Mouse (Mus musculus) MEL (cell line): Measurements from ENCODE around the gene Rnf114.

ENCODE experiments used
- CTCF ChIP-seq, 3 experiments: IDR thresholded peaks in 2 of 3; conservative IDR thresholded peaks in 1 of 3; 2 replicates each; pipeline ENCODE4 v1.5.1; 2011 to 2012; ENCODE audit warnings: low read length in 3 of 3, low read depth in 2 of 3, mild to moderate bottlenecking in 2 of 3, improper control_type of control experiment in 1 of 3, inconsistent platforms in 1 of 3, mixed read lengths in 1 of 3, moderate library complexity in 1 of 3; ENCODE audit not compliant: control insufficient read depth in 1 of 3, insufficient read depth in 1 of 3, poor library complexity in 1 of 3, severe bottlenecking in 1 of 3
- EP300 ChIP-seq, 2 experiments: IDR thresholded peaks; 2 replicates each; pipeline ENCODE4 v1.6.1; 2011; ENCODE audit warnings: improper control_type of control experiment in 2 of 2, low read length in 2 of 2, low read depth in 1 of 2, mild to moderate bottlenecking in 1 of 2
- JUND ChIP-seq: IDR thresholded peaks from 2 replicates; pipeline ENCODE4 v1.6.1; 2011; ENCODE audit warnings: low read depth, mild to moderate bottlenecking, improper control_type of control experiment, low read length
- KAT2A ChIP-seq: conservative IDR thresholded peaks from 2 replicates; pipeline ENCODE4 v1.6.1; 2012; ENCODE audit warnings: low read depth, low read length, improper control_type of control experiment, inconsistent platforms
- MAX ChIP-seq: IDR thresholded peaks from 2 replicates; pipeline ENCODE4 v1.6.1; 2011; ENCODE audit warnings: low read length, improper control_type of control experiment
- MEF2A ChIP-seq: IDR thresholded peaks from 2 replicates; pipeline ENCODE4 v1.6.1; 2014; ENCODE audit warnings: low read depth, mild to moderate bottlenecking, inconsistent platforms, low read length, improper control_type of control experiment; ENCODE audit not compliant: poor library complexity, insufficient replicate concordance, severe bottlenecking; ENCODE audit errors: extremely low read depth
- NRF1 ChIP-seq: IDR thresholded peaks from 2 replicates; pipeline ENCODE4 v1.6.1; 2014; ENCODE audit warnings: low read depth, mild to moderate bottlenecking, inconsistent platforms, low read length, improper control_type of control experiment, moderate library complexity; ENCODE audit not compliant: poor library complexity, insufficient read depth, severe bottlenecking
- POLR2A ChIP-seq, 2 experiments: IDR thresholded peaks; 2 replicates each; pipeline ENCODE4 v1.6.1; 2011 to 2012; ENCODE audit warnings: low read length in 2 of 2, mild to moderate bottlenecking in 2 of 2, control low read depth in 1 of 2, improper control_type of control experiment in 1 of 2, low read depth in 1 of 2, moderate library complexity in 1 of 2; ENCODE audit not compliant: control insufficient read depth in 1 of 2, insufficient read depth in 1 of 2, poor library complexity in 1 of 2
- SIN3A ChIP-seq: IDR thresholded peaks from 2 replicates; pipeline ENCODE4 v1.6.1; 2012; ENCODE audit warnings: low read length, improper control_type of control experiment, inconsistent platforms
- SMC3 ChIP-seq: IDR thresholded peaks from 2 replicates; pipeline ENCODE4 v1.6.1; 2011; ENCODE audit warnings: low read depth, low read length, improper control_type of control experiment
- ZKSCAN1 ChIP-seq: IDR thresholded peaks from 2 replicates; pipeline ENCODE4 v1.6.1; 2012; ENCODE audit warnings: low read depth, mild to moderate bottlenecking, inconsistent platforms, low read length, improper control_type of control experiment, moderate library complexity

GRCm38 (mm10) chr2:167550341-167550854 is 58.0 kb downstream of the Rnf114 start:
- no peak for TF ChIP-seq CTCF (IDR thresholded peaks at IDR 0.05 in 2 of 3, conservative IDR thresholded peaks at IDR 0.05 in 1 of 3; ENCODE audit: control insufficient read depth in 1 of 3, insufficient read depth in 1 of 3, low read depth in 2 of 3, low read length in 3 of 3, poor library complexity in 1 of 3, severe bottlenecking in 1 of 3)
- TF ChIP-seq ZKSCAN1 = no peak
- no peak for TF ChIP-seq NRF1
- TF ChIP-seq JUND = no peak
- no peak for TF ChIP-seq EP300 (IDR thresholded peaks at IDR 0.05; ENCODE audit: low read depth in 1 of 2, low read length in 2 of 2)
- no peak for TF ChIP-seq MEF2A
- TF ChIP-seq KAT2A = no peak
- TF ChIP-seq SIN3A = no peak
- no peak for TF ChIP-seq MAX
- TF ChIP-seq POLR2A (IDR thresholded peaks at IDR 0.05; ENCODE audit: control insufficient read depth in 1 of 2, insufficient read depth in 1 of 2, low read depth in 1 of 2, low read length in 2 of 2, poor library complexity in 1 of 2) = no peak
- no peak for TF ChIP-seq SMC3
